Mouse (Mus musculus): ENCODE data around the gene Apob.

DNA sequence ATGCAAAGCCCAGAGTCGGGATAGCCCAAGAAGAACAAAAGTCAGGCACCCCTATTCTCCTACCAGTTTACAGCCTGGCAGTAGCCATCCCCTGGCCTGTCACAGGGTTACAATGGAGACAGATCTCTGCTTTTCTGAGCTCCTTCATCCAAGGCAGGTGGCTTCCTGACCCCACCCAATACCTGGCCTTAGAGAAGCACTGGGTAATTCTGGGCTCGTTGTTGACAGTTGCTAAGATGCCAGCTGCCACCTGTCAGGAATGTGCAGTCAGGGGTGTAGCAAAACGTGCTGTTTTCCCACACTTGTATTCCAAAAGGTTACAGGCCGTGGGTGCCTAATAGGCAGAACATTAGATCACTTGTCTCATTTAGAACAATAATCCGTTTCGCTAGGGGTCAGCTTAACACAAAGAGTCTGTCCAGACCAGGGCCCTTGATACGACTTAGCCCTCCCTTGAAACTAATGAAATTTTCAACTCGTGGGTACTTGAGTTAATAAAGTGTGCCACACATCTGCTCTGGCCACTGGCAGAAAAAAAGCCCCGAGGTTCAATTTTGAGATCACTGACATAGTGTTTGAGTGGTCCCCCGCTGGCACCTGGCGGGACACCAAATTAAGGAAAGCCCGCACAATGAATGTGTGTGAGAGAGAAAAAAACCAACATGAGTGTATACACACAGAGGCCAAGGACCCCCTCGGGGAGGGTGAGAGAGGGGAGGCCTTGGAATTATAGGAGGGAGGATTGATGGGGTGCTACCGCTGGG lies 54.3 kb downstream of the Apob start:
- TF ChIP-seq POLR2A (IDR thresholded peaks at IDR 0.05; ENCODE audit: borderline replicate concordance, extremely low read depth, low read depth, low read length) (no peak), CTCF (IDR thresholded peaks at IDR 0.05; ENCODE audit: insufficient read depth, low read length) (no peak)

Data from lung, adult 2 months (tissue).